In genomic region chr6:52164626-52165440, GRCm38 (mm10) we compare ENCODE assay signal across 8 mouse cellular contexts. TPM values are rescaled to one million over a fixed set of nuclear protein-coding genes. Genes with fewer than 3 reads are reported as not detected.
A peak's percentile ranks its signal among the peaks of the same experiment; 100 is the strongest.
DNase-seq lines count a peak whose midpoint lies in the region; ATAC-seq and TF ChIP-seq lines count a peak whose summit lies in the region.

Gene Hoxa2, minus strand, starts transcription at chr6:52164831.

- peak; percentile 80 for DNase-seq in fibroblast of lung, adult 2 months (ENCODE audit: low read depth)
- DNase-seq in limb, embryonic 10.5 days (ENCODE audit: low spot score): peak; percentile 77
- no peak for DNase-seq in spleen, adult 12 weeks (ENCODE audit: low spot score)
- no peak for DNase-seq in left cerebral cortex, postnatal 14 days (ENCODE audit: low spot score in 2 of 2)
- DNase-seq in spleen, adult 18-20 months: no peak

- no peak for TF ChIP-seq POLR2A in small intestine, adult 2 months (IDR thresholded peaks at IDR 0.05; ENCODE audit: low read depth, low read length)

- no peaks in the 10 kb centered on the region for H3K9me3 ChIP-seq in midbrain, embryonic 12.5 days
- H3K9me3 ChIP-seq in midbrain, embryonic 15.5 days: no peaks in the 10 kb centered on the region
- no peaks in the 10 kb centered on the region for H3K9me3 ChIP-seq in limb, embryonic 10.5 days (replicated peaks)

- H3K27me3 ChIP-seq in midbrain, embryonic 12.5 days: peaks cover 94% of the 10 kb centered on the region
- peaks cover 88% of the 10 kb centered on the region for H3K27me3 ChIP-seq in midbrain, embryonic 15.5 days (replicated peaks)
- H3K27me3 ChIP-seq in limb, embryonic 10.5 days (ENCODE audit: low read depth, poor library complexity, severe bottlenecking): peaks cover 46% of the 10 kb centered on the region
- peaks cover 33% of the 10 kb centered on the region for H3K27me3 ChIP-seq in small intestine, adult 2 months (ENCODE audit: control insufficient read depth, insufficient read depth, low read length)

- no peaks in the 10 kb centered on the region for H3K36me3 ChIP-seq in midbrain, embryonic 12.5 days
- no peaks in the 10 kb centered on the region for H3K36me3 ChIP-seq in midbrain, embryonic 15.5 days (replicated peaks)
- peaks cover 4% of the 10 kb centered on the region for H3K36me3 ChIP-seq in limb, embryonic 10.5 days
- no peaks in the 10 kb centered on the region for H3K36me3 ChIP-seq in small intestine, adult 2 months (ENCODE audit: control insufficient read depth, insufficient read depth, low read length)

- ATAC-seq in midbrain, embryonic 12.5 days (ENCODE audit: low FRiP score, low read depth): no peak
- ATAC-seq in midbrain, embryonic 15.5 days (replicated peaks): no peak

- intact Hi-C loops in left cerebral cortex, postnatal 14 days (cut with DNase I): loop anchor here (5.0 to 10.0 kb wide), 3 partner anchors 150 to 988 kb away; partner anchors contain the start of gene Evx1

- H3K9ac ChIP-seq in midbrain, embryonic 12.5 days (replicated peaks): no peak within 1 kb of the TSS
- H3K9ac ChIP-seq in midbrain, embryonic 15.5 days: no peak within 1 kb of the TSS

- H3K4me2 ChIP-seq in midbrain, embryonic 12.5 days (replicated peaks): no peak within 1 kb of the TSS
- no peak within 1 kb of the TSS for H3K4me2 ChIP-seq in midbrain, embryonic 15.5 days

- TF ChIP-seq CTCF in small intestine, adult 2 months (IDR thresholded peaks at IDR 0.05; ENCODE audit: extremely low read depth, insufficient read length, insufficient replicate concordance, low read depth, low read length): no peak

- 1% methylated on average over 25 of the region's 25 CpGs for WGBS in midbrain, embryonic 12.5 days
- 1% methylated on average over 25 of the region's 25 CpGs for WGBS in midbrain, embryonic 15.5 days
- under 1% methylated on average over 25 of the region's 25 CpGs for WGBS in limb, embryonic 10.5 days
- 29% methylated on average over 25 of the region's 25 CpGs for WGBS in small intestine, adult 2 months

- 0 out of 2 replicates have a peak within 1 kb of the TSS, but pooled peaks have one; percentile 2 for H3K4me3 ChIP-seq in midbrain, embryonic 12.5 days
- no peak within 1 kb of the TSS for H3K4me3 ChIP-seq in midbrain, embryonic 15.5 days
- H3K4me3 ChIP-seq in limb, embryonic 10.5 days: peak within 1 kb of the TSS; percentile 58
- H3K4me3 ChIP-seq in small intestine, adult 2 months (ENCODE audit: low read depth, low read length): peak within 1 kb of the TSS; percentile 51

- no peak within 1 kb of the TSS for H3K27ac ChIP-seq in midbrain, embryonic 12.5 days (replicated peaks)
- H3K27ac ChIP-seq in midbrain, embryonic 15.5 days: no peak within 1 kb of the TSS
- H3K27ac ChIP-seq in limb, embryonic 10.5 days: peak within 1 kb of the TSS; percentile 90
- peak within 1 kb of the TSS; percentile 72 for H3K27ac ChIP-seq in small intestine, adult 2 months (ENCODE audit: insufficient read depth, low read depth, low read length)

- H3K4me1 ChIP-seq in midbrain, embryonic 12.5 days: no peaks in the 10 kb centered on the region
- no peaks in the 10 kb centered on the region for H3K4me1 ChIP-seq in midbrain, embryonic 15.5 days
- H3K4me1 ChIP-seq in limb, embryonic 10.5 days: peaks cover 95% of the 10 kb centered on the region
- peaks cover 5% of the 10 kb centered on the region for H3K4me1 ChIP-seq in small intestine, adult 2 months (ENCODE audit: control insufficient read depth, insufficient read depth, insufficient read length, low read length)

RNA-seq across cellular contexts. Expression of gene Hoxa2, which starts in this region (rescaled TPM):
- polyA plus RNA-seq in midbrain, embryonic 12.5 days (2016; fragmentation: Nextera tagmentation; extraction: Ambion mirVana): 0.13 TPM in 1 of 2 replicates, not detected in the other
- 0.19 and 0.25 TPM in 2 replicates for polyA plus RNA-seq in midbrain, embryonic 15.5 days (2015; fragmentation: Nextera tagmentation; extraction: Ambion mirVana)
- polyA plus RNA-seq in limb, embryonic 10.5 days (2016; fragmentation: Nextera tagmentation; extraction: Ambion mirVana): 4.5 and 5.3 TPM in 2 replicates
- polyA plus RNA-seq in small intestine, adult 2 months (2012; rRNA removed): 0.83 and 1.0 TPM in 2 replicates
- not detected for total RNA-seq in left cerebral cortex, postnatal 14 days (2021)

Comparison
In these comparisons a context has a peak if more than half of its experiments do, and no peak if none do; other contexts are left out.
1. H3K27ac ChIP-seq: peak in limb, embryonic 10.5 days (single experiment) and small intestine, adult 2 months (single experiment); none in midbrain, embryonic 12.5 days (single experiment) and midbrain, embryonic 15.5 days (single experiment).
2. DNase-seq: peak in fibroblast of lung, adult 2 months (single experiment) and limb, embryonic 10.5 days (single experiment); none in spleen, adult 12 weeks (single experiment), left cerebral cortex, postnatal 14 days (0 of 2) and spleen, adult 18-20 months (0 of 2).